Mouse (Mus musculus) heart, embryonic 13.5 days (tissue): ENCODE results near the gene Kctd3. TPM values are rescaled to one million over a fixed set of nuclear protein-coding genes. Genes with fewer than 3 reads are reported as not detected.

Experiments used
- ATAC-seq: fragments of 200-750 bp; cut with Nextera tagmentation; 2 replicates; pipeline ENCODE4 v1.8.0; 2017; ENCODE audit warnings: moderate TSS enrichment; ENCODE audit not compliant: insufficient number of reproducible peaks, low FRiP score, low TSS enrichment; ENCODE audit errors: extremely low read depth
- H3K27ac ChIP-seq: fragments of 300-500 bp; sonication (generic); replicated peaks from 2 replicates; pipeline ENCODE4 v1.5.1; 2015; ENCODE audit warnings: moderate library complexity, mild to moderate bottlenecking, inconsistent platforms
- H3K27me3 ChIP-seq: fragments of 300-500 bp; sonication (generic); replicated peaks from 2 replicates; pipeline ENCODE4 v1.6.1; 2015; ENCODE audit warnings: mild to moderate bottlenecking, inconsistent platforms
- H3K36me3 ChIP-seq: fragments of 300-500 bp; sonication (generic); 2 replicates; pipeline ENCODE4 v1.6.1; 2015; ENCODE audit warnings: mild to moderate bottlenecking, inconsistent platforms
- H3K4me1 ChIP-seq: fragments of 300-500 bp; sonication (generic); 2 replicates; pipeline ENCODE4 v1.6.1; 2015; ENCODE audit warnings: inconsistent platforms
- H3K4me2 ChIP-seq: fragments of 300-500 bp; sonication (generic); 2 replicates; pipeline ENCODE4 v1.6.1; 2015; ENCODE audit warnings: inconsistent platforms, mild to moderate bottlenecking, moderate library complexity
- H3K4me3 ChIP-seq: fragments of 300-500 bp; sonication (generic); 2 replicates; pipeline ENCODE4 v1.5.1; 2015; ENCODE audit warnings: moderate library complexity, mild to moderate bottlenecking, inconsistent platforms
- H3K9ac ChIP-seq: fragments of 300-500 bp; sonication (generic); 2 replicates; pipeline ENCODE4 v1.6.1; 2015; ENCODE audit warnings: inconsistent platforms, mild to moderate bottlenecking, moderate library complexity
- H3K9me3 ChIP-seq: fragments of 300-500 bp; sonication (generic); 2 replicates; pipeline ENCODE4 v1.6.1; 2016; ENCODE audit warnings: inconsistent platforms
- WGBS: fragments of 180-500 bp; shearing (Covaris S2); methylation state at CpG from one replicate; pipeline ENCODE4 v1.1.7; 2015; ENCODE audit warnings: mixed read lengths; 5-methylcytosine and 5-hydroxymethylcytosine counted together
- polyA plus RNA-seq: library from polyadenylated mRNA; unstranded; fragments of >200 nt; fragmentation: Nextera tagmentation; extraction: Ambion mirVana; gene quantifications from 2 replicates; pipeline ENCODE4 v1.2.1, GENCODE M21; 2015

The Kctd3 gene
- polyA plus RNA-seq, 1 experiment from 2014 or later = 20.3 TPM

DNA sequence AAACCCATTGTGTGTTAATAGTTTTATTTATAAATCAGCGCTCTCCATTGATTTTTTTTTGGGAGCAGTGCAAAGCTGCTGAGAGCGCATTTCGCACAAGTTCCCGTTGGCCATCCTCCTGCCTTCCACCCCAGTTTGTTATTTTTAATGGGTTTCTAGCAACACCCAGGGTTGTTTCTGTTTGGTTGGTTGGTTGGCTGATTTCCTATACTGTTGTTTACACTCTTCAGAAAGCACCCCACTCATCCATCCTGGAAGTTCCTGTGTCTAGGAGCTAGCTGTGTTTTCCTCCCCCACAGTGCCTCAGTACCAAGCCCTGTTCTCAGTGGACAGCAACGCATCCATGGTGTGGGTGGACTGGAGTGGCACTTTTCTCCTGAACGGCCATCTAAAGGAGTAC lies 56.5 kb downstream of the Kctd3 start:
- Histone ChIP-seq H3K36me3 (no peaks in the 10 kb centered on the region), H3K9ac (no peak overlapping the region), H3K9me3 (no peaks in the 10 kb centered on the region), H3K27ac (no peak overlapping the region), H3K4me2 (no peak overlapping the region), H3K4me3 (no peak overlapping the region), H3K4me1 (peaks cover 5% of the 10 kb centered on the region; the same call in 1 of the 2 replicates), H3K27me3 (no peaks in the 10 kb centered on the region)
- no peak for ATAC-seq
- 91% methylated on average over 6 of the region's 6 CpGs for WGBS

DNA sequence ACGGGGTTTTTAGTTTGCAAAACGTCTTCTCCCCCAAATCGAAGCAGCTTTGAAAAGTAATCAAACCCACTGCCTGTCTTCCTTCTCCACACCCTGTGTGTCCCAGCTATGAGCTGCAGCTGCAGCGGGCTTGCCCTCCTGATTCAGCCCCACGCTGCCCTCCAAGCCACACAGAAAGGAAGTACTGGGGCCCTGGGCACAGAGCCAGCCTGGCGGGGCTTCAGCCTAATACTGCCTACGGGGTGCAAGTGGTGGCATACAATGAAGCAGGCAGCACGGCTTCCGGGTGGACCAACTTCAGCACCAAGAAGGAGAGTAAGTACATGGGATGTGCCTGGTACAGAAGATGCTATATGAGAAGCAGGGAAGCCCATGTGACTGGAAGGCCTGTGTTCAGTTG lies 59.4 kb downstream of the Kctd3 start:
- H3K4me3 ChIP-seq = no peak overlapping the region
- H3K4me2 ChIP-seq = no peak overlapping the region
- no peaks in the 10 kb centered on the region for H3K9me3 ChIP-seq
- 66% methylated on average over 9 of the region's 9 CpGs for WGBS
- ATAC-seq = no peak
- H3K27ac ChIP-seq = no peak overlapping the region
- no peak overlapping the region for H3K9ac ChIP-seq
- H3K27me3 ChIP-seq = no peaks in the 10 kb centered on the region
- peaks cover 5% of the 10 kb centered on the region; the same call in 1 of the 2 replicates for H3K4me1 ChIP-seq
- H3K36me3 ChIP-seq = no peaks in the 10 kb centered on the region

GRCm38 (mm10) chr1:188947794-188948193 lies 59.8 kb downstream of the Kctd3 start:
- Histone ChIP-seq H3K9ac (no peak overlapping the region), H3K4me3 (no peak overlapping the region), H3K4me1 (peaks cover 5% of the 10 kb centered on the region; the same call in 1 of the 2 replicates), H3K9me3 (no peaks in the 10 kb centered on the region), H3K27ac (no peak overlapping the region), H3K4me2 (no peak overlapping the region), H3K36me3 (no peaks in the 10 kb centered on the region), H3K27me3 (no peaks in the 10 kb centered on the region)
- ATAC-seq = no peak
- 54% methylated on average over 5 of the region's 5 CpGs for WGBS

DNA sequence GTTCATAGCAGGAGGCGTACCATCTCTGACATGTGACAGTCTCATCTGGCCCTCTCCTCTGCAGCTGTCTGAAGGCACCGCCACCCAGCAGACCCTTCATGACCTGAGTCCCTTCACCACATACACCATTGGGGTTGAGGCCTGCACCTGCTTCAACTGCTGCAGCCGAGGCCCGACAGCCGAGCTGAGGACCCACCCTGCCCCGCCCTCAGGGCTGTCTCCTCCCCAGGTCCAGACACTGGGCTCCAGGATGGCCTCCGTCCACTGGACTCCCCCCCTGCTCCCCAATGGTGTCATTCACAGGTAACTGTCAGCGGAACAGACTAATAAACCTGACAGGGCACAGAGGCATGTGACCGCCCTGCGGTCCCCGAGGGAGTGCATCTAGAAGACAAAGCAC lies 60.8 kb downstream of the Kctd3 start:
- Histone ChIP-seq H3K9ac (no peak overlapping the region), H3K4me3 (no peak overlapping the region), H3K27me3 (no peaks in the 10 kb centered on the region), H3K9me3 (no peaks in the 10 kb centered on the region), H3K4me2 (no peak overlapping the region), H3K36me3 (no peaks in the 10 kb centered on the region), H3K27ac (no peak overlapping the region), H3K4me1 (peaks cover 5% of the 10 kb centered on the region; the same call in 1 of the 2 replicates)
- no peak for ATAC-seq
- 83% methylated on average over 11 of the region's 11 CpGs for WGBS

DNA sequence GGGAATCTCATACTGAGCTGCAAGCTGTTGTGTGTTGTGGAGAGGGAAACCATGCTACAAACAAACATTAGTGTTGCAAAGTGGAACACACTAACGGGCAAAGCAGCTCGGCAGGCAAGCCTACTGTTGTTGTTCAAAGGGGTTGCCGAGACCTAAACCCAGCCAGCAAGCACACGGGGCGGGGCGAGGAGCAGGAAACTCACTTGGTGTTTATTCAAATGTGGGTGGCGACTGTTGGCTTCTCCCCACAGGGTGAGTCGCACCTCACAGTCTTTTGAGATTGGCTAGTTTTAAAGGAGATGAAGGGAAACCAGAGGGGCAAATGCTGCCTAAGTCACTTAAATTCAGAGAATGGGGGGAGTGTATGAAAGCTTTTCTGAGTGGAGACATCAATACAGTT lies 62.3 kb downstream of the Kctd3 start:
- WGBS = 22% methylated on average over 8 of the region's 8 CpGs
- peak overlapping the region; percentile 14; the same call in 1 of the 2 replicates for H3K4me2 ChIP-seq
- no peak for ATAC-seq
- H3K36me3 ChIP-seq = no peaks in the 10 kb centered on the region
- no peak overlapping the region for H3K27ac ChIP-seq
- H3K4me1 ChIP-seq = peaks cover 5% of the 10 kb centered on the region; the same call in 1 of the 2 replicates
- H3K9me3 ChIP-seq = no peaks in the 10 kb centered on the region
- no peak overlapping the region for H3K9ac ChIP-seq
- H3K4me3 ChIP-seq = no peak overlapping the region
- no peaks in the 10 kb centered on the region for H3K27me3 ChIP-seq

DNA sequence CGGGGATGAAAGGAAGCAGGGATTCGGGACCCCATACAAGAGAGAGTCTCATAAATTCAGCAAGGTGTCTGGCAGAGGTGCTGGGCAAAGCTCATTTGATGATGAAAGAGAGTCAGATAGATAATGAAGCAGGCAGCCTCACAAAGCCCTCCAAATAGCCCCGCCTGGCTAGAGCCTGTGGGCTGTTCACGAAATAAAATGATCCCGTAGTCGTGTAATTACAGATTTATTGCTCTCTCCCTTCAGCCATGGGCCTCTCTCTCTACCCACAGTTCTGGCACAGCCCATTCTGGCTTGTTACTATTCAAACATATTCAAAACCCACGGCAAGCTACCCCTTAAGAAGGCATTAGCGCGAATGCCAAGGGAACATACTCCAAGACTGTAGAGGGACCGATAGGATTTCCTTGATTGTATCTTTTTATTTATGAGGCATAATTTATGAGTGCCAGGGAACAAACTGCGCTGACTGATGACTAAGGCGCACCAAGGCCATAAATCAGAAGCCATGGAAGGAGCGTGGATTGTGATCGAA lies 70.3 kb downstream of the Kctd3 start:
- H3K27me3 ChIP-seq = no peaks in the 10 kb centered on the region
- ATAC-seq = no peak

More for the DNA sequence above, 70.3 kb downstream of the Kctd3 start:
- Histone ChIP-seq H3K9ac (no peak overlapping the region), H3K27ac (no peak overlapping the region), H3K4me3 (no peak overlapping the region), H3K4me1 (no peaks in the 10 kb centered on the region), H3K36me3 (no peaks in the 10 kb centered on the region), H3K9me3 (no peaks in the 10 kb centered on the region), H3K4me2 (no peak overlapping the region)
- 89% methylated on average over 14 of the region's 14 CpGs for WGBS
